Mouse (Mus musculus): Measurements from ENCODE around the gene Mat2a. TPM values are rescaled to one million over a fixed set of nuclear protein-coding genes. Genes with fewer than 3 reads are reported as not detected.
A peak's percentile ranks its signal among the peaks of the same experiment; 100 is the strongest.
"Not testable (repeated sequence)": the region's sequence is repeated elsewhere in the genome, so short reads cannot be mapped to it uniquely, and the experiment has no call there.

Gene Mat2a
- polyA plus RNA-seq (2015; fragmentation: Nextera tagmentation; extraction: Ambion mirVana), result 439 and 454 TPM in 2 replicates

DNA sequence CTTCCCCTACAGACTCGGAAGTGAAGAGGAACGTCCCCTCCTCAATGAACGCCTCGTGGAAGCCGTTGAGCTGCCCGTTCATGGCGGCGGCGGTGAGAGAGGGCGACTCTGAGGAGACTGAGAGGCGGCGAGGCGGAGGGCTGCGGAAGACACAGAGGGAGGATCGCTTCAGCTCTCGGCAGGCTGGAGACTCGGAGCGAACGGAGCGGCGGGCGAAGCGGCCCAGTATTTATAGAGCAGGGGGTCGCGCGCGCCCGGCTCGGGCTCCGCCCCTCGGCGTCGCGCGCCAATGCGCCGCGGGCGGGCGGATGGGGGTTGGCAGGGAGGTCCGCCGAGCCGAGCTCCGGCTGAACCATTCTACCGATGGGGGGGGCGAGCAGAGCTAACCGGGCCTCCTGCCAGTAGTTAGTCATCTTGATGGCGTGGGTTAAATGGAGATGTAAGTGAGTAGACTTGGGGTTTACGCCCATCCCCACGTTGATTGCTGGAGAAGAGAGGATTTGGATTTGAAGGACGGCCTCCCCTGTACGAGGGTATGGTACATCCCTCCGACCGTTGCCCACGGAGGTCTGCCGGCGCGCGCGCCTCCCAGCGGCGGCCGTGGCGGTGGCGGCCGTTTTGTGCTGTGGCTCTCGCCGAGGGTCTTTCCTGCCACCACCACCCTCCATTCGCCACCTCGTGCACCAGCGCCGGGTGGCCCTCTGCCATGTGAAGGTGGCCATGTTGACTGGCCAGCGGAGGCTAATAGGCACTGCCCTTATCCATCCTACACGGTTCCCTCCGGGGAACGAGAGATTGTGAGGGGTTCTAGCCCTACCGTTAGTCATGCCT lies at the start of gene Mat2a:
TSS of gene Mat2a (minus strand) at position 204 of the 831 bp plus-strand sequence.
- H3K4me2 ChIP-seq (replicated peaks), result peak within 1 kb of the TSS; percentile 96
- no peaks in the 10 kb centered on the region for H3K27me3 ChIP-seq
- peaks cover 29% of the 10 kb centered on the region for H3K36me3 ChIP-seq
- WGBS, result under 1% methylated on average over 76 of the region's 77 CpGs
- no peaks in the 10 kb centered on the region for H3K9me3 ChIP-seq
- H3K9ac ChIP-seq (replicated peaks), result peak within 1 kb of the TSS; percentile 100
- peak within 1 kb of the TSS; percentile 98 for H3K4me3 ChIP-seq (replicated peaks)
- peak within 1 kb of the TSS; percentile 99 for H3K27ac ChIP-seq
- ATAC-seq, result peak; percentile 95
- H3K4me1 ChIP-seq (replicated peaks), result peaks cover 46% of the 10 kb centered on the region

GRCm38 (mm10) chr6:72488850-72489249 lies 49.5 kb upstream of the Mat2a start:
- no peaks in the 10 kb centered on the region for H3K9me3 ChIP-seq
- H3K4me1 ChIP-seq (replicated peaks), result no peaks in the 10 kb centered on the region
- no peak overlapping the region for H3K9ac ChIP-seq (replicated peaks)
- H3K4me2 ChIP-seq (replicated peaks), result no peak overlapping the region
- H3K27me3 ChIP-seq, result no peaks in the 10 kb centered on the region
- whole genome bisulfite sequencing, result 66% methylated on average over 3 of the region's 3 CpGs
- H3K4me3 ChIP-seq (replicated peaks), result no peak overlapping the region
- no peak overlapping the region for H3K27ac ChIP-seq
- H3K36me3 ChIP-seq, result no peaks in the 10 kb centered on the region
- no peak for ATAC-seq

- Histone ChIP-seq H3K27ac (no peak overlapping the region), H3K4me2 (replicated peaks) (no peak overlapping the region), H3K9ac (replicated peaks) (no peak overlapping the region), H3K4me1 (replicated peaks) (no peaks in the 10 kb centered on the region), H3K9me3 (no peaks in the 10 kb centered on the region), H3K36me3 (no peaks in the 10 kb centered on the region), H3K27me3 (no peaks in the 10 kb centered on the region), H3K4me3 (replicated peaks) (no peak overlapping the region)
- no peak for ATAC-seq
- WGBS, result 78% methylated on average over 3 of the region's 3 CpGs
Observed at GRCm38 (mm10) chr6:72487282-72487681, 47.9 kb upstream of the Mat2a start.

DNA sequence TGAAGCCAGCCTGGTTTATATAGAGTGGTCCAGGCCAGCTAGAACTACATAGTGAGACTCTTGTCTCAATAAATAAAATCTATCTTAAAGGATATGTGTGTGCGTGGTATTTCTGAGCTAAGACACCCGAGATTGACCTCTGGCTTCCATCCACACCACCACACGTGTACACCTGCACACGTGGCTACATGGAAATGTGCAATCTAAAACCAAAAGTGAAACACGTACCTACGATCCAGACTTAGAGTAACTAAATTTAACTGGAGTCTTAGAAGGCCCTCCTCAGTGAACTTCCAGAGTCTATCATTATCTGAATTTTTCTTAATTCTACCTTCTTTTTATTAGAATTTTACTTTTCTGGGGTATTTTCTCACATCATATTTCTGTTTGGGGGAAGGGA lies 46.9 kb upstream of the Mat2a start:
- Histone ChIP-seq H3K36me3 (no peaks in the 10 kb centered on the region), H3K27me3 (no peaks in the 10 kb centered on the region), H3K4me3 (replicated peaks) (no peak overlapping the region), H3K4me2 (replicated peaks) (no peak overlapping the region), H3K9ac (replicated peaks) (no peak overlapping the region), H3K27ac (no peak overlapping the region), H3K4me1 (replicated peaks) (no peaks in the 10 kb centered on the region), H3K9me3 (no peaks in the 10 kb centered on the region)
- no peak for ATAC-seq
- WGBS, result 89% methylated on average over 6 of the region's 6 CpGs

GRCm38 (mm10) chr6:72484887-72485286 lies 45.5 kb upstream of the Mat2a start:
- WGBS, result 72% methylated on average over 4 of the region's 4 CpGs

DNA sequence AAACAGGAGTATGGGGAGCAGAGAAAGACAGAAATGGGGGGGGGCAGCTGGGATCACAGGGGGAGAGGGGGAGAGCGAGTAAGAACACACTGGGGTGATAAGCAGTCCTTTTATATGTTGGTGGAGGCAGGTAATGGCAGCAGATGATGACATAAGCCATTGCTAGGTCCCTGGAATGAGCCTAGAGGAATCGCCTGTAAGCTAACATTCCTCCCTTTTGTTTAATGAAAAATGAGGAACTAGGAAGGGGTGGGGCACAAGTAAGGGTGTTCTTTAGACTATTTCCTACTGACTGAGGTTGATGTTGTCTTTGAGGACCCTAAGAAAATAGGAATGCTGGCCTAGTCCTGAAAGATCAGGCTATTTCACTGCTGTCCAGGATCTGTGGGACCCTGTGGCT lies 42.8 kb upstream of the Mat2a start:
- Histone ChIP-seq H3K4me1 (replicated peaks) (no peaks in the 10 kb centered on the region), H3K27ac (no peak overlapping the region), H3K4me3 (replicated peaks) (no peak overlapping the region), H3K9ac (replicated peaks) (no peak overlapping the region), H3K27me3 (no peaks in the 10 kb centered on the region), H3K4me2 (replicated peaks) (no peak overlapping the region), H3K9me3 (no peaks in the 10 kb centered on the region), H3K36me3 (no peaks in the 10 kb centered on the region)
- WGBS, result 66% methylated on average over 2 of the region's 2 CpGs
- no peak for ATAC-seq

More at GRCm38 (mm10) chr6:72484887-72485286, 45.5 kb upstream of the Mat2a start:
- no peak for ATAC-seq
- no peaks in the 10 kb centered on the region for H3K4me1 ChIP-seq (replicated peaks)
- H3K9me3 ChIP-seq, result no peaks in the 10 kb centered on the region
- no peak overlapping the region for H3K4me3 ChIP-seq (replicated peaks)
- H3K27ac ChIP-seq, result no peak overlapping the region
- H3K27me3 ChIP-seq, result no peaks in the 10 kb centered on the region
- H3K9ac ChIP-seq (replicated peaks), result no peak overlapping the region
- H3K36me3 ChIP-seq, result no peaks in the 10 kb centered on the region
- no peak overlapping the region for H3K4me2 ChIP-seq (replicated peaks)

- Histone ChIP-seq H3K9ac (replicated peaks) (no peak overlapping the region), H3K36me3 (no peaks in the 10 kb centered on the region), H3K4me1 (replicated peaks) (no peaks in the 10 kb centered on the region), H3K4me3 (replicated peaks) (no peak overlapping the region), H3K9me3 (no peaks in the 10 kb centered on the region), H3K4me2 (replicated peaks) (no peak overlapping the region), H3K27ac (no peak overlapping the region), H3K27me3 (no peaks in the 10 kb centered on the region)
- no peak for ATAC-seq
- WGBS, result 93% methylated on average over 2 of the region's 2 CpGs
Observed at GRCm38 (mm10) chr6:72480422-72480702, 41.0 kb upstream of the Mat2a start.

GRCm38 (mm10) chr6:72479645-72480421 lies 40.5 kb upstream of the Mat2a start:
- Histone ChIP-seq H3K9me3 (no peaks in the 10 kb centered on the region), H3K4me3 (replicated peaks) (no peak overlapping the region), H3K27ac (no peak overlapping the region), H3K4me2 (replicated peaks) (no peak overlapping the region), H3K4me1 (replicated peaks) (no peaks in the 10 kb centered on the region), H3K27me3 (no peaks in the 10 kb centered on the region), H3K36me3 (no peaks in the 10 kb centered on the region), H3K9ac (replicated peaks) (no peak overlapping the region)
- WGBS, result 91% methylated on average over 12 of the region's 12 CpGs
- ATAC-seq, result no peak

DNA sequence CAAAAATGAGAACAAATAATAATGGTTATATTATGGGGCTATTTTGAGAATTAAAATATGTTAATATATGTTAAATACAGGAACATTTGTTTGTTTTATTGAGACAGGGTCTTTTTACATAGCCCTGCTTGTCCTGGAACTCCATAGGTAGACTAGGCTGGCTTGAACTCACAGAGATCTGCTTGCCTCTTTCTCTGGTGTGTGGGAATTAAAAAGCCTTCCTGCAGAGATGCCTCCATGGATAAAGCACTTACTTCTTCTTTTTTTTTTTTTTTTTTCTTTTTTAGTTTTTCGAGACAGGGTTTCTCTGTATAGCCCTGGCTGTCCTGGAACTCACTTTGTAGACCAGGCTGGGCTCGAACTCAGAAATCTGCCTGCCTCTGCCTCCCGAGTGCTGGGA lies 39.3 kb upstream of the Mat2a start:
- H3K36me3 ChIP-seq; H3K4me2 ChIP-seq (replicated peaks); H3K27me3 ChIP-seq; H3K9me3 ChIP-seq; H3K4me1 ChIP-seq (replicated peaks); ATAC-seq; H3K4me3 ChIP-seq (replicated peaks); H3K27ac ChIP-seq; H3K9ac ChIP-seq (replicated peaks): not testable (repeated sequence)
- 88% methylated on average over 3 of the region's 3 CpGs for WGBS

DNA sequence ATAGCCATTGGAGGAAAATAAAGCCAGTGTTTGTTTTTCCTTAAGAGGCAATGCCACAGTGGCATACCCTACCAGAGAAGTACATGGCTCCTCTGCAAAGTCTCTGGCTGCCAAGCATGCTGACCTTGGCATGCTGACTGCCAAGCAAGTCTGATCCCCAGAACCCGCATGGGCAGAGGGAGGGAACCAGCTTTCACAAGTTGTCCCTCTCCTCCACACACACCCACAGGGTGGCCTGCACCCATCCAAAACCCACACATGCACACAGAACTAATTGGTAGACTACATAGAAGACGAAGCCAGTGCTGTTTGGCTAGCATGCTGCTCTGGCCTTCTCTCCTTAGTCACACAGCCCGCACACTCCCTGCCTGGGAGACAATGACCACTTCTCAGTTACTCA lies 38.3 kb upstream of the Mat2a start:
- Histone ChIP-seq H3K27me3 (no peaks in the 10 kb centered on the region), H3K9ac (replicated peaks) (no peak overlapping the region), H3K4me2 (replicated peaks) (no peak overlapping the region), H3K36me3 (no peaks in the 10 kb centered on the region), H3K9me3 (no peaks in the 10 kb centered on the region), H3K4me3 (replicated peaks) (no peak overlapping the region), H3K4me1 (replicated peaks) (no peaks in the 10 kb centered on the region), H3K27ac (no peak overlapping the region)
- 92% methylated on average over 3 of the region's 3 CpGs for WGBS
- no peak for ATAC-seq

- no peak for ATAC-seq
- Histone ChIP-seq H3K36me3 (no peaks in the 10 kb centered on the region), H3K9ac (replicated peaks) (no peak overlapping the region), H3K27ac (no peak overlapping the region), H3K4me2 (replicated peaks) (no peak overlapping the region), H3K4me3 (replicated peaks) (no peak overlapping the region), H3K9me3 (no peaks in the 10 kb centered on the region), H3K4me1 (replicated peaks) (no peaks in the 10 kb centered on the region), H3K27me3 (no peaks in the 10 kb centered on the region)
- 92% methylated on average over 5 of the region's 5 CpGs for WGBS
Observed at GRCm38 (mm10) chr6:72476836-72477235, 37.5 kb upstream of the Mat2a start.

- Histone ChIP-seq H3K4me2 (replicated peaks) (no peak overlapping the region), H3K27me3 (no peaks in the 10 kb centered on the region), H3K9ac (replicated peaks) (no peak overlapping the region), H3K9me3 (no peaks in the 10 kb centered on the region), H3K27ac (no peak overlapping the region), H3K36me3 (no peaks in the 10 kb centered on the region), H3K4me3 (replicated peaks) (no peak overlapping the region), H3K4me1 (replicated peaks) (no peaks in the 10 kb centered on the region)
- ATAC-seq, result no peak
- 89% methylated on average over 4 of the region's 4 CpGs for WGBS
Observed at GRCm38 (mm10) chr6:72475221-72475985, 36.0 kb upstream of the Mat2a start.

All from midbrain, embryonic 13.5 days (tissue).